Mouse (Mus musculus): Measurements from ENCODE around the gene Phpt1. TPM values are rescaled to one million over a fixed set of nuclear protein-coding genes. Genes with fewer than 3 reads are reported as not detected.
A peak's percentile ranks its signal among the peaks of the same experiment; 100 is the strongest.

The Phpt1 gene
- 145 and 157 TPM in 2 replicates for polyA plus RNA-seq (2014; fragmentation: Nextera tagmentation; extraction: Ambion mirVana)

- Histone ChIP-seq H3K27ac (replicated peaks; ENCODE audit: low read depth, low read length) (peak within 1 kb of the TSS; percentile 75), H3K4me1 (ENCODE audit: control insufficient read depth, insufficient read depth, low read length) (peaks cover 3% of the 10 kb centered on the region), H3K27me3 (ENCODE audit: control insufficient read depth, insufficient read depth, low read length) (peaks cover 42% of the 10 kb centered on the region), H3K36me3 (replicated peaks; ENCODE audit: control insufficient read depth, insufficient read depth, low read depth, low read length) (no peaks in the 10 kb centered on the region), H3K9ac (replicated peaks; ENCODE audit: low read length) (peak within 1 kb of the TSS; percentile 68), H3K9me3 (replicated peaks; ENCODE audit: control insufficient read depth, low read length) (no peaks in the 10 kb centered on the region), H3K4me2 (ENCODE audit: low read depth, low read length) (peak within 1 kb of the TSS; percentile 92), H3K4me3 (ENCODE audit: low read depth, low read length) (peak within 1 kb of the TSS; percentile 56)
- DNase-seq (ENCODE audit: low spot score) (peak; percentile 99), ATAC-seq (replicated peaks; ENCODE audit: insufficient number of reproducible peaks, low FRiP score, low TSS enrichment, low read depth) (peak; percentile 98)
- WGBS, result under 1% methylated on average over 44 of the region's 45 CpGs
Measured at GRCm38 (mm10) chr2:25574579-25575431, at the start of gene Phpt1, which contains the start of gene Mamdc4. TSS of gene Phpt1 (minus strand) at chr2:25575224. TSS of gene Mamdc4 (minus strand) at chr2:25574845.

GRCm38 (mm10) chr2:25621229-25622200 is 46.5 kb upstream of the Phpt1 start, which contains the start of gene Tmem141:
TSS of gene Tmem141 (minus strand) at chr2:25622005.
- no peak within 1 kb of the TSS for H3K27ac ChIP-seq (replicated peaks; ENCODE audit: low read depth, low read length)
- 6% methylated on average over 34 of the region's 34 CpGs for WGBS

GRCm38 (mm10) chr2:25620852-25621228 is 45.8 kb upstream of the Phpt1 start:
- Histone ChIP-seq H3K27ac (replicated peaks; ENCODE audit: low read depth, low read length) (no peak overlapping the region), H3K4me1 (ENCODE audit: control insufficient read depth, insufficient read depth, low read length) (no peaks in the 10 kb centered on the region), H3K4me2 (ENCODE audit: low read depth, low read length) (no peak overlapping the region), H3K27me3 (ENCODE audit: control insufficient read depth, insufficient read depth, low read length) (peaks cover 20% of the 10 kb centered on the region), H3K4me3 (ENCODE audit: low read depth, low read length) (no peak overlapping the region), H3K9ac (replicated peaks; ENCODE audit: low read length) (no peak overlapping the region), H3K9me3 (replicated peaks; ENCODE audit: control insufficient read depth, low read length) (no peaks in the 10 kb centered on the region), H3K36me3 (replicated peaks; ENCODE audit: control insufficient read depth, insufficient read depth, low read depth, low read length) (no peaks in the 10 kb centered on the region)
- DNase-seq (ENCODE audit: low spot score) (no peak), ATAC-seq (replicated peaks; ENCODE audit: insufficient number of reproducible peaks, low FRiP score, low TSS enrichment, low read depth) (no peak)
- WGBS, result 79% methylated on average over 4 of the region's 4 CpGs

More at GRCm38 (mm10) chr2:25621229-25622200, 46.5 kb upstream of the Phpt1 start, which contains the start of gene Tmem141:
- peak; percentile 85 for DNase-seq (ENCODE audit: low spot score)
- no peaks in the 10 kb centered on the region for H3K9me3 ChIP-seq (replicated peaks; ENCODE audit: control insufficient read depth, low read length)
- peak within 1 kb of the TSS; percentile 36 for H3K4me3 ChIP-seq (ENCODE audit: low read depth, low read length)
- ATAC-seq (replicated peaks; ENCODE audit: insufficient number of reproducible peaks, low FRiP score, low TSS enrichment, low read depth), result peak; percentile 88
- H3K27me3 ChIP-seq (ENCODE audit: control insufficient read depth, insufficient read depth, low read length), result peaks cover 13% of the 10 kb centered on the region
- no peaks in the 10 kb centered on the region for H3K4me1 ChIP-seq (ENCODE audit: control insufficient read depth, insufficient read depth, low read length)
- H3K4me2 ChIP-seq (ENCODE audit: low read depth, low read length), result peak within 1 kb of the TSS; percentile 71
- peak within 1 kb of the TSS; percentile 71 for H3K9ac ChIP-seq (replicated peaks; ENCODE audit: low read length)
- no peaks in the 10 kb centered on the region for H3K36me3 ChIP-seq (replicated peaks; ENCODE audit: control insufficient read depth, insufficient read depth, low read depth, low read length)

DNA sequence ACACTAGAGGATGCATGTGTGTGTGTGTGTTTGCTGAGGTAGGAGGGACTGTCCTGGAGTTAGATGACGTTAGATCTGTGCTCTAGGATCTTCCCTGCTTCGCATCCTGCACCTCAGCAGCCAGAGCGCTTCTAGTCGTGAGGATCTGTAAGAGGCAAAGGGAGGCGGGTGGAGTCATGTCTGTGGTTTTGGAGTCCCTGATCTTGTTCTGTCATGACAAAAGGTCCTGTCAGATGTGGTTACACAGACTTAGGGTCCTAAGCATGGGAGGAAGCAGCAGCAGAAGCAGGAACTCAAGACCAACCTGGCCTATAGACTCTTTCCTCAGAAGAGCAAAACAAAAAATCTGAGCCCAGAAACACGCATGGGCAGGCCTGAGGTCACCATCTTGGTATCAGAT is 45.4 kb upstream of the Phpt1 start:
- WGBS, result 78% methylated on average over 6 of the region's 6 CpGs
- Histone ChIP-seq H3K4me2 (ENCODE audit: low read depth, low read length) (no peak overlapping the region), H3K27me3 (ENCODE audit: control insufficient read depth, insufficient read depth, low read length) (peaks cover 24% of the 10 kb centered on the region), H3K9ac (replicated peaks; ENCODE audit: low read length) (no peak overlapping the region), H3K4me1 (ENCODE audit: control insufficient read depth, insufficient read depth, low read length) (no peaks in the 10 kb centered on the region), H3K4me3 (ENCODE audit: low read depth, low read length) (no peak overlapping the region), H3K36me3 (replicated peaks; ENCODE audit: control insufficient read depth, insufficient read depth, low read depth, low read length) (no peaks in the 10 kb centered on the region), H3K9me3 (replicated peaks; ENCODE audit: control insufficient read depth, low read length) (no peaks in the 10 kb centered on the region), H3K27ac (replicated peaks; ENCODE audit: low read depth, low read length) (no peak overlapping the region)
- DNase-seq (ENCODE audit: low spot score) (no peak), ATAC-seq (replicated peaks; ENCODE audit: insufficient number of reproducible peaks, low FRiP score, low TSS enrichment, low read depth) (no peak)

DNA sequence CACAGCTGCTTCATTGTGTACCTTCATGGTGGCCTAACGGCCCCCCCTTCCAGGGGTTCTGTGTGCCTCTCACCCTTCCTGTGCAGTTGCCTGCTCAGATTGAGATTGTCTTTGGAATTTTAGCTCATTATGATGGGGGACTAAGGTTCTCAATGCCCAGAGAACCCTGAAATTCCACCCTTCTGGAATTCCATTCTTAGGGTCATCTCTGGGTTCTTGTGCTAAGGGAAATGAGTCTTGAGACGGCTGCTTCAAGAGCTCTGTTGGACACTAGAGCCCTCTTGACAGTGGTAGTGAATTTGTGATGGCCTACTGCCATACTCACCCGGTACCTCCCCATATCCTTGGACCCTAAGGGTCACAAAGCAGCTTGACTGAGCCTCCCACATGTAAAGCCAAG is 42.6 kb upstream of the Phpt1 start, which contains the start of gene Ccdc183:
Gene Ccdc183, minus strand, starts transcription at position 101 of the 400 bp plus-strand sequence.
- no peak within 1 kb of the TSS for H3K4me2 ChIP-seq (ENCODE audit: low read depth, low read length)

GRCm38 (mm10) chr2:25616398-25616797 is 41.4 kb upstream of the Phpt1 start:
- ATAC-seq (replicated peaks; ENCODE audit: insufficient number of reproducible peaks, low FRiP score, low TSS enrichment, low read depth) (no peak), DNase-seq (ENCODE audit: low spot score) (no peak)
- H3K27ac ChIP-seq (replicated peaks; ENCODE audit: low read depth, low read length), result no peak overlapping the region
- no peaks in the 10 kb centered on the region for H3K36me3 ChIP-seq (replicated peaks; ENCODE audit: control insufficient read depth, insufficient read depth, low read depth, low read length)
- H3K4me1 ChIP-seq (ENCODE audit: control insufficient read depth, insufficient read depth, low read length), result no peaks in the 10 kb centered on the region
- 18% methylated on average over 22 of the region's 22 CpGs for WGBS
- H3K4me2 ChIP-seq (ENCODE audit: low read depth, low read length), result no peak overlapping the region
- H3K4me3 ChIP-seq (ENCODE audit: low read depth, low read length), result no peak overlapping the region
- peaks cover 26% of the 10 kb centered on the region for H3K27me3 ChIP-seq (ENCODE audit: control insufficient read depth, insufficient read depth, low read length)
- no peaks in the 10 kb centered on the region for H3K9me3 ChIP-seq (replicated peaks; ENCODE audit: control insufficient read depth, low read length)
- no peak overlapping the region for H3K9ac ChIP-seq (replicated peaks; ENCODE audit: low read length)

More for the DNA sequence above, 42.6 kb upstream of the Phpt1 start, which contains the start of gene Ccdc183:
- H3K27me3 ChIP-seq (ENCODE audit: control insufficient read depth, insufficient read depth, low read length), result peaks cover 26% of the 10 kb centered on the region
- 84% methylated on average over 3 of the region's 3 CpGs for WGBS
- no peaks in the 10 kb centered on the region for H3K4me1 ChIP-seq (ENCODE audit: control insufficient read depth, insufficient read depth, low read length)
- no peaks in the 10 kb centered on the region for H3K9me3 ChIP-seq (replicated peaks; ENCODE audit: control insufficient read depth, low read length)
- H3K27ac ChIP-seq (replicated peaks; ENCODE audit: low read depth, low read length), result no peak within 1 kb of the TSS
- DNase-seq (ENCODE audit: low spot score), result no peak
- H3K36me3 ChIP-seq (replicated peaks; ENCODE audit: control insufficient read depth, insufficient read depth, low read depth, low read length), result no peaks in the 10 kb centered on the region
- H3K9ac ChIP-seq (replicated peaks; ENCODE audit: low read length), result no peak within 1 kb of the TSS
- H3K4me3 ChIP-seq (ENCODE audit: low read depth, low read length), result no peak within 1 kb of the TSS
- no peak for ATAC-seq (replicated peaks; ENCODE audit: insufficient number of reproducible peaks, low FRiP score, low TSS enrichment, low read depth)

GRCm38 (mm10) chr2:25608671-25609070 is 33.6 kb upstream of the Phpt1 start:
- peak; percentile 9; the same call in 1 of the 2 replicates for ATAC-seq (replicated peaks; ENCODE audit: insufficient number of reproducible peaks, low FRiP score, low TSS enrichment, low read depth)
- Histone ChIP-seq H3K9ac (replicated peaks; ENCODE audit: low read length) (peak overlapping the region; percentile 46), H3K36me3 (replicated peaks; ENCODE audit: control insufficient read depth, insufficient read depth, low read depth, low read length) (no peaks in the 10 kb centered on the region), H3K4me3 (ENCODE audit: low read depth, low read length) (peak overlapping the region; percentile 15; the same call in 1 of the 2 replicates), H3K4me1 (ENCODE audit: control insufficient read depth, insufficient read depth, low read length) (peaks cover 2% of the 10 kb centered on the region; the same call in 1 of the 2 replicates), H3K27me3 (ENCODE audit: control insufficient read depth, insufficient read depth, low read length) (no peaks in the 10 kb centered on the region), H3K27ac (replicated peaks; ENCODE audit: low read depth, low read length) (no peak overlapping the region), H3K4me2 (ENCODE audit: low read depth, low read length) (peak overlapping the region; percentile 30), H3K9me3 (replicated peaks; ENCODE audit: control insufficient read depth, low read length) (no peaks in the 10 kb centered on the region)
- WGBS, result 71% methylated on average over 10 of the region's 10 CpGs
- no peak for DNase-seq (ENCODE audit: low spot score)

Measured in embryonic facial prominence, embryonic 11.5 days (tissue).